Comparison of ENCODE assay signal across 9 mouse cellular contexts in genomic region chr7:141229702-141230101, GRCm38 (mm10). TPM values are rescaled to one million over a fixed set of nuclear protein-coding genes. Genes with fewer than 3 reads are reported as not detected.
DNase-seq lines count a peak whose midpoint lies in the region; ATAC-seq and TF ChIP-seq lines count a peak whose summit lies in the region.
"Had no signal": no experiment of that assay in that cellular context is flagged by ENCODE, and none has a peak within 500 bp of the region (broad histone marks: within the 10 kb centered on the region; RNA-seq: fewer than 3 reads in every experiment).

No protein-coding gene starts in this region.

- no peak overlapping the region for H3K27ac ChIP-seq in cerebellum, adult 2 months (ENCODE audit: insufficient read depth, low read length)
- H3K27ac ChIP-seq in neural tube, embryonic 11.5 days (ENCODE audit: low read depth, low read length): no peak overlapping the region
- H3K27ac ChIP-seq in limb, embryonic 14.5 days (replicated peaks; ENCODE audit: low read depth, low read length): no peak overlapping the region
- H3K27ac ChIP-seq in stomach, embryonic 15.5 days: no peak overlapping the region

- no peaks in the 10 kb centered on the region for H3K9me3 ChIP-seq in neural tube, embryonic 11.5 days (ENCODE audit: control insufficient read depth, low read length)
- H3K9me3 ChIP-seq in limb, embryonic 14.5 days (ENCODE audit: control insufficient read depth, low read length): no peaks in the 10 kb centered on the region
- no peaks in the 10 kb centered on the region for H3K9me3 ChIP-seq in stomach, embryonic 15.5 days

- TF ChIP-seq CTCF in cerebellum, adult 2 months (IDR thresholded peaks at IDR 0.05; ENCODE audit: borderline replicate concordance, insufficient read depth, low read depth, low read length): no peak

- peaks cover 12% of the 10 kb centered on the region for H3K36me3 ChIP-seq in neural tube, embryonic 11.5 days (ENCODE audit: control insufficient read depth, insufficient read depth, low read length)
- peaks cover 43% of the 10 kb centered on the region for H3K36me3 ChIP-seq in limb, embryonic 14.5 days (ENCODE audit: control insufficient read depth, insufficient read depth, low read length)
- H3K36me3 ChIP-seq in stomach, embryonic 15.5 days: peaks cover 32% of the 10 kb centered on the region

- no peaks in the 10 kb centered on the region for H3K27me3 ChIP-seq in cerebellum, adult 2 months (ENCODE audit: control insufficient read depth, insufficient read depth, low read length)
- H3K27me3 ChIP-seq in neural tube, embryonic 11.5 days (ENCODE audit: control insufficient read depth, insufficient read depth, low read length): no peaks in the 10 kb centered on the region
- H3K27me3 ChIP-seq in limb, embryonic 14.5 days (ENCODE audit: control insufficient read depth, insufficient read depth, low read length): no peaks in the 10 kb centered on the region
- no peaks in the 10 kb centered on the region for H3K27me3 ChIP-seq in stomach, embryonic 15.5 days (replicated peaks)

- peak overlapping the region; percentile 74 for H3K4me2 ChIP-seq in neural tube, embryonic 11.5 days (ENCODE audit: low read depth)
- H3K4me2 ChIP-seq in limb, embryonic 14.5 days (replicated peaks; ENCODE audit: low read depth, low read length, severe bottlenecking): peak overlapping the region; percentile 88
- peak overlapping the region; percentile 75 for H3K4me2 ChIP-seq in stomach, embryonic 15.5 days

- no peak for ATAC-seq in neural tube, embryonic 11.5 days (ENCODE audit: insufficient read depth, low FRiP score, low TSS enrichment)
- no peak for ATAC-seq in limb, embryonic 14.5 days (ENCODE audit: low FRiP score, low read depth)
- no peak for ATAC-seq in stomach, embryonic 15.5 days (ENCODE audit: insufficient read depth, low FRiP score, low read depth)

- WGBS in cerebellum, adult 2 months: 55% methylated on average over 6 of the region's 6 CpGs
- 68% methylated on average over 6 of the region's 6 CpGs for WGBS in neural tube, embryonic 11.5 days
- WGBS in limb, embryonic 14.5 days: 63% methylated on average over 6 of the region's 6 CpGs
- 44% methylated on average over 6 of the region's 6 CpGs for WGBS in stomach, embryonic 15.5 days

- DNase-seq in cerebellum, adult 2 months: no peak
- DNase-seq in cerebellum, postnatal 36 days: no peak
- no peak for DNase-seq in neural tube, embryonic 11.5 days (ENCODE audit: low spot score)
- no peak for DNase-seq in neural tube, embryonic 10.5 days (ENCODE audit: extremely low spot score, low spot score)
- no peak for DNase-seq in limb, embryonic 14.5 days (ENCODE audit: low spot score)
- DNase-seq in left cerebral cortex, postnatal 25 days (ENCODE audit: low spot score in 2 of 2): no peak
- DNase-seq in spleen, postnatal 36 days (ENCODE audit: low spot score in 2 of 2): no peak

- H3K4me3 ChIP-seq in cerebellum, adult 2 months (replicated peaks; ENCODE audit: insufficient read depth, low read depth, low read length): peak overlapping the region; percentile 97
- peak overlapping the region; percentile 100 for H3K4me3 ChIP-seq in neural tube, embryonic 11.5 days (ENCODE audit: low read depth, low read length)
- H3K4me3 ChIP-seq in limb, embryonic 14.5 days (replicated peaks; ENCODE audit: low read length): peak overlapping the region; percentile 97
- H3K4me3 ChIP-seq in stomach, embryonic 15.5 days (replicated peaks): peak overlapping the region; percentile 98

- peaks cover 12% of the 10 kb centered on the region for H3K4me1 ChIP-seq in cerebellum, adult 2 months (ENCODE audit: control insufficient read depth, insufficient read depth, low read length)
- H3K4me1 ChIP-seq in neural tube, embryonic 11.5 days (ENCODE audit: control insufficient read depth, insufficient read depth, low read length): peaks cover 7% of the 10 kb centered on the region
- peaks cover 6% of the 10 kb centered on the region for H3K4me1 ChIP-seq in limb, embryonic 14.5 days (ENCODE audit: control insufficient read depth, insufficient read depth, low read length)
- H3K4me1 ChIP-seq in stomach, embryonic 15.5 days: peaks cover 22% of the 10 kb centered on the region

- peak overlapping the region; percentile 96 for H3K9ac ChIP-seq in neural tube, embryonic 11.5 days (ENCODE audit: low read length)
- peak overlapping the region; percentile 95 for H3K9ac ChIP-seq in limb, embryonic 14.5 days (ENCODE audit: low read depth, low read length, severe bottlenecking)
- H3K9ac ChIP-seq in stomach, embryonic 15.5 days: peak overlapping the region; percentile 96; the same call in 1 of the 2 replicates

- no peak for TF ChIP-seq POLR2A in cerebellum, adult 2 months (IDR thresholded peaks at IDR 0.05; ENCODE audit: borderline replicate concordance, insufficient read depth, low read length)
- no peak for TF ChIP-seq POLR2A in limb, embryonic 14.5 days (IDR thresholded peaks at IDR 0.05; ENCODE audit: borderline replicate concordance, extremely low read depth, insufficient read depth, insufficient read length)

- intact Hi-C loops in left cerebral cortex, postnatal 25 days (cut with DNase I): loop anchor here (2.0 kb wide), 1 partner anchor 133 kb away; no protein-coding TSS in a partner anchor

RNA-seq across cellular contexts. Expression of gene Phrf1, which starts 1.1 kb away (rescaled TPM):
- polyA plus RNA-seq in cerebellum, adult 2 months (2012; rRNA removed): 31.2 and 32.0 TPM in 2 replicates
- 90.3 and 93.3 TPM in 2 replicates for polyA plus RNA-seq in neural tube, embryonic 11.5 days (2014; fragmentation: Nextera tagmentation; extraction: Ambion mirVana)
- polyA plus RNA-seq in limb, embryonic 14.5 days (2012; rRNA removed): 37.6 and 42.6 TPM in 2 replicates
- polyA plus RNA-seq in limb, embryonic 14.5 days (2014; fragmentation: Nextera tagmentation; extraction: Ambion mirVana): 65.9 and 72.7 TPM in 2 replicates
- polyA plus RNA-seq in stomach, embryonic 15.5 days (2015; fragmentation: Nextera tagmentation; extraction: Ambion mirVana): 58.8 and 63.4 TPM in 2 replicates
- 10 to 100 TPM; 75.5 to 76.4 TPM for total RNA-seq in left cerebral cortex, postnatal 25 days (2021)

RNA-seq across cellular contexts. Expression of gene Rassf7, which starts 14.0 kb away (rescaled TPM):
- 5.5 TPM in 2 replicates for polyA plus RNA-seq in cerebellum, adult 2 months (2012; rRNA removed)
- polyA plus RNA-seq in neural tube, embryonic 11.5 days (2014; fragmentation: Nextera tagmentation; extraction: Ambion mirVana): 34.4 and 45.7 TPM in 2 replicates
- polyA plus RNA-seq in limb, embryonic 14.5 days (2012; rRNA removed): 40.0 and 44.8 TPM in 2 replicates
- 30.9 and 31.7 TPM in 2 replicates for polyA plus RNA-seq in limb, embryonic 14.5 days (2014; fragmentation: Nextera tagmentation; extraction: Ambion mirVana)
- 67.7 and 73.3 TPM in 2 replicates for polyA plus RNA-seq in stomach, embryonic 15.5 days (2015; fragmentation: Nextera tagmentation; extraction: Ambion mirVana)
- total RNA-seq in left cerebral cortex, postnatal 25 days (2021): 1 to 10 TPM in 1 of 2 experiments, under 1 TPM in 1; 0.78 to 1.5 TPM

RNA-seq across cellular contexts. Expression of gene Lmntd2, which starts 15.8 kb away (rescaled TPM):
- 0.19 and 0.26 TPM in 2 replicates for polyA plus RNA-seq in cerebellum, adult 2 months (2012; rRNA removed)
- 1.9 and 2.0 TPM in 2 replicates for polyA plus RNA-seq in neural tube, embryonic 11.5 days (2014; fragmentation: Nextera tagmentation; extraction: Ambion mirVana)
- polyA plus RNA-seq in limb, embryonic 14.5 days (2012; rRNA removed): 6.6 and 6.9 TPM in 2 replicates
- polyA plus RNA-seq in limb, embryonic 14.5 days (2014; fragmentation: Nextera tagmentation; extraction: Ambion mirVana): 0.95 and 1.7 TPM in 2 replicates
- polyA plus RNA-seq in stomach, embryonic 15.5 days (2015; fragmentation: Nextera tagmentation; extraction: Ambion mirVana): 2.8 and 2.9 TPM in 2 replicates
- total RNA-seq in left cerebral cortex, postnatal 25 days (2021): not detected
- total RNA-seq: left cerebral cortex, postnatal 14 days had no signal

RNA-seq across cellular contexts. Expression of gene Lrrc56, which starts 35.7 kb away (rescaled TPM):
- polyA plus RNA-seq in cerebellum, adult 2 months (2012; rRNA removed): 5.6 and 6.3 TPM in 2 replicates
- polyA plus RNA-seq in neural tube, embryonic 11.5 days (2014; fragmentation: Nextera tagmentation; extraction: Ambion mirVana): 9.1 and 9.5 TPM in 2 replicates
- 14.8 and 17.8 TPM in 2 replicates for polyA plus RNA-seq in limb, embryonic 14.5 days (2012; rRNA removed)
- 5.8 and 8.3 TPM in 2 replicates for polyA plus RNA-seq in limb, embryonic 14.5 days (2014; fragmentation: Nextera tagmentation; extraction: Ambion mirVana)
- polyA plus RNA-seq in stomach, embryonic 15.5 days (2015; fragmentation: Nextera tagmentation; extraction: Ambion mirVana): 5.4 and 7.2 TPM in 2 replicates
- 1 to 10 TPM; 3.1 to 4.4 TPM for total RNA-seq in left cerebral cortex, postnatal 25 days (2021)

RNA-seq across cellular contexts. Expression of gene Hras, which starts 35.9 kb away (rescaled TPM):
- polyA plus RNA-seq in cerebellum, adult 2 months (2012; rRNA removed): 169 and 186 TPM in 2 replicates
- 111 and 122 TPM in 2 replicates for polyA plus RNA-seq in neural tube, embryonic 11.5 days (2014; fragmentation: Nextera tagmentation; extraction: Ambion mirVana)
- 111 and 112 TPM in 2 replicates for polyA plus RNA-seq in limb, embryonic 14.5 days (2012; rRNA removed)
- polyA plus RNA-seq in limb, embryonic 14.5 days (2014; fragmentation: Nextera tagmentation; extraction: Ambion mirVana): 136 and 143 TPM in 2 replicates
- 113 and 123 TPM in 2 replicates for polyA plus RNA-seq in stomach, embryonic 15.5 days (2015; fragmentation: Nextera tagmentation; extraction: Ambion mirVana)
- total RNA-seq in left cerebral cortex, postnatal 25 days (2021): 100 to 1,000 TPM; 279 to 287 TPM
